Mouse (Mus musculus) neural tube, embryonic 13.5 days (tissue): ENCODE measurements around the gene Pheta1. TPM values are rescaled to one million over a fixed set of nuclear protein-coding genes. Genes with fewer than 3 reads are reported as not detected.

Experiments
- ATAC-seq: fragments of 200-750 bp; cut with Nextera tagmentation; 2 replicates; pipeline ENCODE4 v1.8.0; 2017; ENCODE audit warnings: low read depth, mild to moderate bottlenecking, moderate TSS enrichment, moderate library complexity
- H3K27ac ChIP-seq: fragments of 300-500 bp; sonication (generic); replicated peaks from 2 replicates; pipeline ENCODE4 v1.5.1; 2015; ENCODE audit warnings: moderate library complexity, mild to moderate bottlenecking, inconsistent platforms
- H3K27me3 ChIP-seq: fragments of 300-500 bp; sonication (generic); 2 replicates; pipeline ENCODE4 v1.6.1; 2015; ENCODE audit warnings: mild to moderate bottlenecking, inconsistent platforms
- H3K36me3 ChIP-seq: fragments of 300-500 bp; sonication (generic); 2 replicates; pipeline ENCODE4 v1.6.1; 2015; ENCODE audit warnings: mild to moderate bottlenecking, inconsistent platforms
- H3K4me1 ChIP-seq: fragments of 300-500 bp; sonication (generic); replicated peaks from 2 replicates; pipeline ENCODE4 v1.6.1; 2015; ENCODE audit warnings: inconsistent platforms
- H3K4me2 ChIP-seq: fragments of 300-500 bp; sonication (generic); 2 replicates; pipeline ENCODE4 v1.6.1; 2015; ENCODE audit warnings: inconsistent platforms, mild to moderate bottlenecking, moderate library complexity
- H3K4me3 ChIP-seq: fragments of 300-500 bp; sonication (generic); 2 replicates; pipeline ENCODE4 v1.5.1; 2015; ENCODE audit warnings: mild to moderate bottlenecking, inconsistent platforms
- H3K9ac ChIP-seq: fragments of 300-500 bp; sonication (generic); 2 replicates; pipeline ENCODE4 v1.6.1; 2015; ENCODE audit warnings: moderate library complexity, mild to moderate bottlenecking, inconsistent platforms
- H3K9me3 ChIP-seq: fragments of 300-500 bp; sonication (generic); 2 replicates; pipeline ENCODE4 v1.6.1; 2016; ENCODE audit warnings: inconsistent platforms
- WGBS: fragments of 180-500 bp; shearing (Covaris S2); methylation state at CpG from one replicate; pipeline ENCODE4 v1.1.7; 2015; 5-methylcytosine and 5-hydroxymethylcytosine counted together
- polyA plus RNA-seq: library from polyadenylated mRNA; unstranded; fragments of >200 nt; fragmentation: Nextera tagmentation; extraction: Ambion mirVana; gene quantifications from 2 replicates; pipeline ENCODE4 v1.2.1, GENCODE M21; 2015

Pheta1 gene
- polyA plus RNA-seq = 41.1 and 41.5 TPM in 2 replicates

DNA sequence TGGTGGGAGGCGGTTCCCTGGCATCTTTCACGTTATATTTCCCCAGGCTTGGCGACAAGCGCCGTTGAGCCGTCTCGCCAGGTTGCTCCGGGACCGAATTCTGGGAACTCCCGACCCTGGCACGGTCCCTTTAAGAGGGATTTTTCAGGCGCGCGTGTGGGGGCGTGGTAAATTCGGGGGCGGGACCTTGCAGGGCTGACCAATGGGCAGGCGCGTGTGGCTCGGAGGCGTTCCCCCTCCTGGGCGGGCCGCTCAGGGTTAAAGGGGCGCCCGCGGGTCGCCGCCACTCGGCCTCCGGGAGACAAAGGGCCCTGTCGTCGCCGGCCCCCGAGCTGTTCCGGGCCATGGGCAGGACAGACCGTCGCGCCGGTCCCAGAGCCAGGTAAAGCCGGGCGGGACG is at the start of gene Pheta1:
Pheta1 (plus strand) TSS at position 242 of the 400 bp plus-strand sequence.
- WGBS = under 1% methylated on average over 35 of the region's 42 CpGs
- Histone ChIP-seq H3K36me3 (peaks cover 25% of the 10 kb centered on the region), H3K9me3 (no peaks in the 10 kb centered on the region), H3K27me3 (peaks cover 18% of the 10 kb centered on the region), H3K4me3 (peak within 1 kb of the TSS; percentile 85), H3K9ac (peak within 1 kb of the TSS; percentile 87), H3K4me2 (peak within 1 kb of the TSS; percentile 72), H3K27ac (peak within 1 kb of the TSS; percentile 67), H3K4me1 (peaks cover 37% of the 10 kb centered on the region)
- peak; percentile 89 for ATAC-seq

DNA sequence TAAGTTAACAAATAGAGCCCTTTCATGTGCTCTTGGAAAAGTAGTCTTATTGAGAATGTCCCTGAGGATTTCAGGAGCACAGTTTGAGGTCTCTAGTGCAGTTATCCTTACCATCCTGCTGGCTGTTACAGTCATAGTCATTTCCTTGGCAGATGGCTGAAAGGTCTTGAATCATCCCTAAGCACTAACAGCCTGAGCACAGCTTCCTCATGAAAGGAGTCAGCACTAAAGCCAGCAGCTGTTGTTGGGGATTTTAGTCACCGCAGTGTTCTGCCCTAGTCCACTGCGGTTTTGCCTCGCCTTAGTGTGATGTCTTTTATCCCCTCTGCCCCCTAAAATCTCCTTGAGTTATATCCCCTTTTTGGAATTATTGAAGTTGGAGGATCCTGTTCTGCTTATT is 41.6 kb upstream of the Pheta1 start:
- Histone ChIP-seq H3K9ac (no peak overlapping the region), H3K27ac (peak overlapping the region; percentile 61), H3K4me2 (no peak overlapping the region), H3K27me3 (no peaks in the 10 kb centered on the region), H3K9me3 (no peaks in the 10 kb centered on the region), H3K4me1 (peaks cover 10% of the 10 kb centered on the region; the same call in 1 of the 2 replicates), H3K36me3 (peaks cover 58% of the 10 kb centered on the region), H3K4me3 (no peak overlapping the region)
- 71% methylated on average over 3 of the region's 3 CpGs for WGBS
- no peak; the same call in 1 of the 2 replicates for ATAC-seq

DNA sequence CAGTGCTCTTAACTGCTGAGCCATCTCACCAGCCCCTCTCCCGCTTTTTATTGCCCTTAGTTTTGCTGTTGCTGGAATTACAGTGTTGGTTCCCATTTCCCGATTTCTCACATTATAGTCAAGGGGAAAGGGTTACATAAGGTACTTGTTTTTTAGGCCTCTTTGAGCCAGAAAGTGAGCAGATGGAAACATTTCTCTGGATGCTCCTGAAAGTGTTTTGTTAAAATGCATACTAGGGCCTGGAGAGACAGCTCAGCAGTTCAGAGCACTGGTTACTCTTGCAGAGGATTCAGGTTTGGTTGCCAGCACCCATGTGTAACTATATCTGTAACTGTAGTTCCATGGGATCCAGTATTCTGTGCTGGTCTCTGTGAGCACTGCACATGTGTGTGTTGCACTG is 40.6 kb upstream of the Pheta1 start:
- 84% methylated on average over 2 of the region's 2 CpGs for WGBS

DNA sequence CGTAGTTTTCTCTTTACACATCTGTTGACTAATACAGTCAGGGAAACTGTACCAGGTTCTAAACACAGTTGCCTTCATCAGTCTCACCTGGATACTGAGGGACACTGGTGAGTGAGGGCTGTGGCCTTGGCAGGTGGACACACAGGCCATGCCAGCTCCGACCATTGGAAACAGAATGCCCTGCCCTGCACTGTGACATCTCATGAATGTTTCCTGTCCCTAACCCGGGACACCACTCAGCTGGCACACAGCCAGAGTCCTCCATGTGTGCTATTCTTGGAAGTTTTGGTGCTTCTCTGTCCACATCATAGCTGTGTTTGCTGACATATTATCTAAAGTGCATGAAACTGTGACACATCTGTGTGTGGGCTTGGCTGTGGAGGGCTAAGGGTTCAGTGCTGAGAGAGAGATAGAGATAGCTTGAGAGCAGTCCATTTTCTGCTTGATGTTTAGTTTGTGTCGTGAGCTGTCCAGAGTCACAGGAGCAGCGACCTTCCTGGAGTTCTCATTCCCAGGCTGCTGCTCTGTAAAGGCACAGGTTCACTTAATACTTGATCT is 39.0 kb upstream of the Pheta1 start:
- no peak overlapping the region for H3K9ac ChIP-seq
- H3K4me1 ChIP-seq = peaks cover 10% of the 10 kb centered on the region; the same call in 1 of the 2 replicates
- H3K36me3 ChIP-seq = peaks cover 63% of the 10 kb centered on the region
- no peak overlapping the region for H3K27ac ChIP-seq
- H3K9me3 ChIP-seq = no peaks in the 10 kb centered on the region
- 76% methylated on average over 5 of the region's 5 CpGs for WGBS
- ATAC-seq = no peak
- H3K4me2 ChIP-seq = no peak overlapping the region
- H3K4me3 ChIP-seq = no peak overlapping the region
- no peaks in the 10 kb centered on the region for H3K27me3 ChIP-seq

More for the DNA sequence above, 40.6 kb upstream of the Pheta1 start:
- no peak overlapping the region for H3K4me2 ChIP-seq
- peaks cover 10% of the 10 kb centered on the region; the same call in 1 of the 2 replicates for H3K4me1 ChIP-seq
- H3K27ac ChIP-seq = no peak overlapping the region
- H3K27me3 ChIP-seq = no peaks in the 10 kb centered on the region
- ATAC-seq = no peak
- H3K4me3 ChIP-seq = no peak overlapping the region
- peaks cover 59% of the 10 kb centered on the region for H3K36me3 ChIP-seq
- no peaks in the 10 kb centered on the region for H3K9me3 ChIP-seq
- no peak overlapping the region for H3K9ac ChIP-seq

- Histone ChIP-seq H3K9me3 (no peaks in the 10 kb centered on the region), H3K4me1 (peaks cover 10% of the 10 kb centered on the region; the same call in 1 of the 2 replicates), H3K36me3 (peaks cover 65% of the 10 kb centered on the region), H3K27ac (no peak overlapping the region), H3K4me3 (no peak overlapping the region), H3K4me2 (no peak overlapping the region), H3K9ac (no peak overlapping the region), H3K27me3 (no peaks in the 10 kb centered on the region)
- 91% methylated on average over 17 of the region's 17 CpGs for WGBS
- no peak for ATAC-seq
These were observed 38.2 kb upstream of the Pheta1 start for GRCm38 (mm10) chr5:121810331-121811151.

DNA sequence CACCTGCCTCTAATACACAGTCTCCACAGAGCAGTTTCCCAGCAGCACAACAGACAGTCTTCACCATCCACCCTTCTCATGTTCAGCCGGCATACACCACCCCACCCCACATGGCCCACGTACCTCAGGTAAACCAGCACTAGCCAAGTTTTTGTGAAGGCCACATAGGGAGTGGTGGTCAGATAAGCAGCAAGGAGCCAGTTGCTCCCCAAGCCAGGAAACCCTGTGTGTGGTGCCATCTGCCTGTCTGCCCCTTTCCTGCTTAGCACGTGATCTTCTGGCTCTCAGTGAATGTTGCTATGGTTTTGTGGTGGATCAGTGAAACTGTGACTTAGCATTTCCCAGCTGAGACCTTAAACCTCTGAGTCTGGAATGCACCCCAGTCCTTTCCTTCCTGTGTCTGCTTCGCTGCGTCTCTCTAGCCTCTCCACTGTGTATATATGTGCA is 37.3 kb upstream of the Pheta1 start:
- Histone ChIP-seq H3K9me3 (no peaks in the 10 kb centered on the region), H3K4me1 (peaks cover 10% of the 10 kb centered on the region; the same call in 1 of the 2 replicates), H3K36me3 (peaks cover 70% of the 10 kb centered on the region), H3K4me2 (no peak overlapping the region), H3K27ac (no peak overlapping the region), H3K9ac (no peak overlapping the region), H3K4me3 (no peak overlapping the region), H3K27me3 (no peaks in the 10 kb centered on the region)
- no peak for ATAC-seq
- 83% methylated on average over 5 of the region's 5 CpGs for WGBS

DNA sequence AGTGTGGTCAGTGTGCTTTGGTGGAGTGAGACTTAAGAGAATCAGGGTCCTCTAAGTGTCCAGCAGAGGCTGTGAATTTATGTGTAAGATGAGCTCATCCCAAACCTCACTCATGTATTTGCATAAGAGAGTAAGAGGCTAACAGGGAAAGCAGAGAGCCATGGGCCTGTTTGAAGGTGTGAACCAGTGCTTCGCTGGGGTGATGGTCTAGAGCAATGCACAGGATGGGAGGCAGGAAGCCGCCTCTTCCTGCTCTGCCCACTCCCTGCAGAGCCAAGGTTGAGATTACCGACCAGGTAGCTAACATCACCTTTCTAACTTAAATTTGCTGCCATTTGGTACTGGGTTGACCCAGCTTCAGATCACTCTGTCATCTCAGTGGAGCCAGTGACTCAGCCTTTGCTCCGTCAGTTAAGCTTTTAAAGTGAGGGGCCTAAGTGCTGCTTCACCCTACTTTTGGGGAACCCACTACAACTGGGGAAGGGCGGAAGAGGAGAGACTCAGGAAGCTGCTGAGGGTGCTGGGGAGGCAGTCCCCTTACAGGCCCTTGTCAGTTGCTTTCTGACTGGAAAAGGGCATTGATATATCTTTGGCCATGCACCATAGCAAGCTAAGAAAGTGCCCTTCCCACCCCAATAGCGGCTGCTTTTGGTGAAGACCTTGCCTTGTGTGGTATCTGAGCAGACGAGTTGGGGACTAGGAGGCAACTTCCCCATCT is 36.1 kb upstream of the Pheta1 start:
- no peak overlapping the region for H3K27ac ChIP-seq
- H3K9ac ChIP-seq = no peak overlapping the region
- H3K27me3 ChIP-seq = no peaks in the 10 kb centered on the region
- no peak overlapping the region for H3K4me3 ChIP-seq
- ATAC-seq = no peak
- H3K4me1 ChIP-seq = peaks cover 4% of the 10 kb centered on the region; the same call in 1 of the 2 replicates
- no peaks in the 10 kb centered on the region for H3K9me3 ChIP-seq
- no peak overlapping the region for H3K4me2 ChIP-seq
- WGBS = 91% methylated on average over 7 of the region's 7 CpGs
- H3K36me3 ChIP-seq = peaks cover 81% of the 10 kb centered on the region

GRCm38 (mm10) chr5:121813744-121814143 is 35.0 kb upstream of the Pheta1 start:
- Histone ChIP-seq H3K36me3 (peaks cover 87% of the 10 kb centered on the region), H3K4me1 (0 out of 2 replicates have a peak, but pooled peaks cover 3% of the 10 kb centered on the region), H3K4me3 (no peak overlapping the region), H3K27me3 (no peaks in the 10 kb centered on the region), H3K9ac (no peak overlapping the region), H3K9me3 (no peaks in the 10 kb centered on the region), H3K27ac (no peak overlapping the region), H3K4me2 (no peak overlapping the region)
- ATAC-seq = no peak
- 95% methylated on average over 10 of the region's 10 CpGs for WGBS

- no peak for ATAC-seq
- WGBS = 79% methylated on average over 3 of the region's 3 CpGs
- peaks cover 95% of the 10 kb centered on the region for H3K36me3 ChIP-seq
These were observed 33.7 kb upstream of the Pheta1 start for GRCm38 (mm10) chr5:121815067-121815466.

GRCm38 (mm10) chr5:121815867-121816380 is 32.9 kb upstream of the Pheta1 start:
- no peak for ATAC-seq
- H3K4me3 ChIP-seq = no peak overlapping the region
- H3K36me3 ChIP-seq = peaks cover 97% of the 10 kb centered on the region
- no peaks in the 10 kb centered on the region for H3K27me3 ChIP-seq
- WGBS = 96% methylated on average over 8 of the region's 8 CpGs
- H3K27ac ChIP-seq = no peak overlapping the region
- no peak overlapping the region for H3K4me2 ChIP-seq
- no peaks in the 10 kb centered on the region for H3K9me3 ChIP-seq
- 0 out of 2 replicates have a peak, but pooled peaks cover 8% of the 10 kb centered on the region for H3K4me1 ChIP-seq
- H3K9ac ChIP-seq = no peak overlapping the region

More at GRCm38 (mm10) chr5:121815067-121815466, 33.7 kb upstream of the Pheta1 start:
- H3K27ac ChIP-seq = no peak overlapping the region
- H3K4me2 ChIP-seq = no peak overlapping the region
- H3K9ac ChIP-seq = no peak overlapping the region
- 0 out of 2 replicates have a peak, but pooled peaks cover 3% of the 10 kb centered on the region for H3K4me1 ChIP-seq
- no peaks in the 10 kb centered on the region for H3K9me3 ChIP-seq
- no peaks in the 10 kb centered on the region for H3K27me3 ChIP-seq
- H3K4me3 ChIP-seq = no peak overlapping the region

DNA sequence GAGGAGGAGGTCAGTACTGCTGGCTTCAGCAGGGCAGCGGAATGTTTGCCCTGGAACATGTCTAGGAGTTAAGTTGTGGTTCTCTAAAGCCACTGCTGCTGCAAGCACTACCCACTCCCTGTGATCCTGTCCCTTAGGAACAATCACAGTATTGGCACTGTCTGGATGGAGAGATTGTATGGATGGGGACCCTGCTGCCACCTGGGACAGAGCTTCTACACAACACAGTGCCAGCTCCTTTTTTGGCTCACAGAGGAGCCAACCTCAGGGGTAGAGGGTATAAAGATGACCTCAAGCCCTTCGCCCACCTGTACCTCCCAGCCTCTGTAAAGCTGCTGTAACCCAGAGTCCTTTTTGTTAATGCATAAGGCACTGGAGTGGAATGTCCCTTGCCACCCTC is 32.2 kb upstream of the Pheta1 start:
- Histone ChIP-seq H3K9ac (no peak overlapping the region), H3K27me3 (no peaks in the 10 kb centered on the region), H3K36me3 (peaks cover 93% of the 10 kb centered on the region), H3K4me2 (no peak overlapping the region), H3K27ac (no peak overlapping the region), H3K9me3 (no peaks in the 10 kb centered on the region), H3K4me1 (0 out of 2 replicates have a peak, but pooled peaks cover 12% of the 10 kb centered on the region), H3K4me3 (no peak overlapping the region)
- ATAC-seq = no peak
- 98% methylated on average over 2 of the region's 2 CpGs for WGBS
